Mouse (Mus musculus) retina, postnatal 7 days (tissue): ENCODE data around the gene 1700025G04Rik.

Source experiments
- DNase-seq: peaks from one replicate; pipeline ENCODE4 v3.0.0-alpha.2; 2012; ENCODE audit warnings: low read depth, low spot score

1700025G04Rik gene

DNA sequence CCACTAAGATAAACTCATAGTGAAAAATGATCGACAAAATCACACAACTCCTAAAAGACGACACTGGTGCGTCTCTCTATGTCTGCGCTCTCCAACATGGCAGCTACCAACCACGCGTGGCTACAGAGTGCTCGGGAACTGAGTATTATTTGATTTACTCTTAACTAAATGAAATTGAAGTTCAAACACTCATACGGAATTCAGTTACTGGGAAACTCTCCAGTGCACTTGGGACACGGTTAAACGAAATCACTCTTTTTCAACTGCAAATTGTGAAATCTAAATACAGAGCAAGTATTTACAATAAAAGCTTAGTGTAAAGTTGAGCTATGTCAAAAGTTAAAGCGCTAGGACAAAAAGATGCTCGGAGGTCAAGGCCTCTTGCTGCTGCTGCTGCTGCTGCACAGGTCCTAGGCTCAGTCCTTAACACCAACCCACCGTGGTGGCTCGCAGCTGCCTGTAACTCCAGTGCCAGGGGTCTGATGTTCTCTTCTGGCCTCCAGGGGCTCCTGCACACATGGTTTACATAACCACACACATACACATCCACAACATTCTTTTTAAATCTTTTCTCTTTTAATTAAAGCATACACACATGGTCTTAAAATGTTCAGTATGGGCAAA lies 13.6 kb downstream of the 1700025G04Rik start:
- no peak for DNase-seq

DNA sequence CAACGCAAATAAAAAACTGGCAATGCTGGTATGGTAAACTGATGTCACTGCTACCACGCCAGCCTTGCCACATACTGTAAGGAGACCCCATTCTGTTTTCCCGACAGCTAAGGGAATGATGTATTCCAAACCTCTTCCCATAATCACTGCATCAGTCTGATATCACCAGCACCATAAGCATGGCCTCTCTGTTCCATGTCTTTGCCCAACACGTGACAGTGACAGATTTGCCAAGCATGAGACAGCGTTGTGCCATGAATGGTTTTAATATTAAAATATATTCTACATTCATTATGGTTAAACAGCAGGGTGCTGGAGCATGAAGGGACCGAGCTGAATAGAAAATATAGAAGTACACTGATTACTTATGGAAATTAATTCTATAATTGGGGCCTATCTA lies 14.2 kb downstream of the 1700025G04Rik start:
- no peak for DNase-seq

DNA sequence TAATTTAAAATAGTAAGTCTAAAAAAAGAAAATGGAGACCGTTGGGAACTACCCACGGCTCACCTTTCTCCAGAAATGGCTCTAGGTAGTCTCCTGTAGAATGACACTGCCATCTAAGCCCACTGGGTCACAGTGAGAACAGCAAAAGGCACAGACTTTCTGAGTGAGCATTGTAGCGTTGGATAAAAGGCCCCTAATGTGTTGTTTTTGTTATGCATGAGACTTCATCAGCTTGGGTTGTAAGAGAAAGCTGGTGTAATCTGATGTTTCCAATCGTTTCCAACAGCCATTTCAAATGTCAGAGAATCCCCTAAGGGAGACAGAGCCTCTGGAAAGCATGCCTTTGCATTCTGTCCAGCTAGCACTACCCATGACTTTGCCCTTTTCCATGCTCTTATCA lies 19.5 kb downstream of the 1700025G04Rik start:
- DNase-seq = no peak

DNA sequence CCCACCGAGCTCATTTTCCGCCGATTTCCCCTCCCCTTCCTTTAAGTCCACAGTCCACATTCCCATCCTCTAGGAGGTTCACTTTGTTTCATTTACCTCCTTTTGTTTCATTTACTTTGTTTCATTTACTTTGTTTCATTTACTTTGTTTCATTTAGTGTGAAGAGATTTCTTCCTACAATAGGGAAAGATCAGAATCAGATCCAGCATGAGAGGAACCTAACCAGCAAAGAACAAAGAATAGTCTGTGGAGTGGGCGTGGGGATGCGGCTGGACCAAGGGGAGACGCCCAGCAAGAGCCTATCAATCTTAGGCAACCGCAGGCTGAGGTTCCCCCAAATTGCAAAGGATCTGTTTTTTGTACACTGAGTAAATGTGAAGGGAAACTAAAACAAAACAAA lies 20.2 kb downstream of the 1700025G04Rik start:
- no peak for DNase-seq

DNA sequence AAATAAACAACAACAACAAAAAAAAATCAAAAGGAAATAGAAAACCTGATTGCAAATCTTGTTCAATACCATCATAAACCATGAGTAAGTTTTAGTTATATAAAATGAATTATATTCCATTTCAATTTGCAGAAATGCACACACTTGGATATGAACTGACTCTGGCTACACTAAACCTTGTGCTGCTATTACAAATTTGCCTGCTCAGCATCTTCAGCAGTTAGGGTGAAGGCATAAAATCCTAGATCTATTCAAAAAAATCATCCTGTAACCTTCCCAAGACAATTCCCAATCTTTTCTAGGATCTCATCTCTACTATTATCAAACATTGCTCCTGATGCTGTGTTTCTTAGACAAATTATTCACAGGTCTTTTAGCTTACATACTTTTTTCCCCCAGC lies 22.0 kb downstream of the 1700025G04Rik start:
- no peak for DNase-seq

GRCm38 (mm10) chr1:152065527-152065926 lies 24.4 kb downstream of the 1700025G04Rik start:
- no peak for DNase-seq

DNA sequence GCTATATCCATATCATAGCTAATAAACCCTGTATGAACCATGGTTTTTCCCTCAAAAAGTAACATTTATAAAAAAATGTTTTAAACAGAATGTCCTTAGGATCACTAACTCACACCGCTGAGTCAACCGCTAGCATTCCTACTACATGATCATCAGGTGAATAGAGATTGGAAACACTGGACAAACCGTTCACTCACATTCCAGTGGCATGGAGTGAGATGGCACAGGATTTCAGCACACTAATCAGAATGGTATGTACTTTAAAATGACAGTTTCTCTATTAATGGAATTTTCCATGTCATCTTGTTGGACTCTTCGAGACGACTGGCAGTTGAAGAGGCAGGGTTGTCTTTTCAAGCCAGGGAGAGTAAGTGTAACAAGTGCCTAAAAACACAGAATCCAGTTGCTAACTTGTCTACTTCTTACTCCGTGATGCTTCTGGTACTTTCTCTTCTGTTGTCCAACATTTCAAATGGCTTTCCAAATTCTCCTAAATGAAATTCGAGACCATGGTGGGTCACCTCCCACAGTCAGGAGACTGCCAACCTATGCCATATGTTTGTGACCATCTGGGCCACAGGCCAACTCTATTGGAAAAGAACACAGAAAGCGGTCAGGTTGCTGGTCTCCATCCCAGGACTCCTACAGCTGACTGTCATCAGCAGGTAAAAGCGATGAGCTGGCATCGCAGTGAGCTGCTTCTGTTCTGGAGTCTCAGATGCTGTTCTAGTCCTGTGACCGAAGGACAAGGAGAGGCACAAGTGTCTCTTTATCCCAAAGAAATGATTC lies 26.4 kb downstream of the 1700025G04Rik start:
- no peak for DNase-seq

DNA sequence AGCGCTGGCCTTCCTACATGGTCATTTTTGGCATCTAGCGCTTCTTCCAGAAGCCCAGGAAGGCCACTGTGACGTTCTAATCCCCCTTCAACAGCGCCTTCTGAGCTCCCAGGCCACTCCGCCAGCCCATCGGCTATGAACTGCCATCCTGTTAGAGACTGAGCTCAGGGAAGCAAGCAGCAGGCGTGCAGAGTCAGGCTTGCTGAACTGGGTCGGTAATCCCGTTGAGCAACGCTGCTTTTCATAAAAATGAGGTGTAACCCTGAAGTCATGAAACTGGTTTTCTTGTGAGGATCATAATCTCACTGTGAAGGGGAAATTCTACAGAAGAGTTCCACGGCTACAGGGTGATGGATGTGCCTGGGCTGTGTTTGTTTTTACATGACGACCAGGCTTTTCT lies 28.2 kb downstream of the 1700025G04Rik start:
- no peak for DNase-seq

GRCm38 (mm10) chr1:152060265-152060664 lies 29.7 kb downstream of the 1700025G04Rik start:
- no peak for DNase-seq

DNA sequence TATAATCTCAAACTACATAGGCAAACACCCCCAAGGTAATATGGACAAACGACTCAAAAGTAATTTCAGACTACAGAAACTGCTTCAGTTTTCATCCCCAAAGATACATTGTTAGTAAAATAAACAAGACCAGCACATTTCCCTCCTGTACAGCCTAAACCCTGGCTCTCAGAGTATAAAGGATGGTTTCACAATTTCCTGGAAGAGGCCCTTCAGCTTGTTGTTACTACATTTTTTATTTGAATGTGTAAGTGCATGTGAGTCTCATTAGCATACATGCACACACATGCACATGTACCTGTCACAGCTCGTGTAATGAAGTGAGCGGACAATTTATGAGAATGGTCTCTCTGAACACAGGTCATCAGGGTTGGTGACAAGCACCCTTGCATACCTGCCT lies 31.1 kb downstream of the 1700025G04Rik start:
- DNase-seq = no peak

DNA sequence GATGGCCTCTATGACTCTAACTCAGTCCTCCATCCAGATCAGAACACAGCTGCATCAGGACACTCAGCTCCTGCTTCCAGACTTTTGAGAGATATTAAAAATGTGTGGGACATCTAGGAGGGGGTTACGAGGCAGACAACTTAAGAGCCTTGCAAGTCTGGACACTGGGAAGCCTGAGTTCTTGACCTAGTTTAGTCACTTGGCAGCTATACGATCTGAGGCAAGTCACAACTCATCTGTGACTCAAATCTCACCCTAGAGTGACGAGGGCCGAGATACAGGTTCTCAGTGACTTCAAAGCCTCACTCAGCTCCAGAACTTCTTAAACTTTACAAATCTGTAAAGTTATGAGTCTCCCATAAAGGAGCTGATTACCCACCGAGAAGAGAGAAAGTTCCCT lies 36.8 kb downstream of the 1700025G04Rik start:
- DNase-seq = no peak

DNA sequence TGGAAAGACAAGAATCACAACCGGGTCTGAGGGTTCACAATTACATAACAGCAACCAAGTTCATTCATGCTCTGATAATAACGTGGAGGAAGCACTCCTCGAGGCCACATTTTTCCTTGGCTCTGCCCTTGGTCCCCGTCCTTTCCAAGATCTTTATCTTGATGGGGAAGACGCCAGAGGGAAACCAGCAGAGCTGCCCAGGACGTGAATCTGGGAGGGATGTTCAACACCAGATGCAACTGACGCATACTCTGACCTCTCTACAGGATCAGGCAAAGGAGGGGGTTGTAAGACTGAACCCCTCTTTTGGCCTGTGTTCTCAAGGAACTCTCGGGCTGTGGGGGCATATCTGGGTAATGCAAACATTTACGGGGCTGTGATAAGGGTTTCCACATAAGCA lies 38.1 kb downstream of the 1700025G04Rik start:
- DNase-seq = no peak

- no peak for DNase-seq
Observed at GRCm38 (mm10) chr1:152050037-152050436, 39.9 kb downstream of the 1700025G04Rik start.

DNA sequence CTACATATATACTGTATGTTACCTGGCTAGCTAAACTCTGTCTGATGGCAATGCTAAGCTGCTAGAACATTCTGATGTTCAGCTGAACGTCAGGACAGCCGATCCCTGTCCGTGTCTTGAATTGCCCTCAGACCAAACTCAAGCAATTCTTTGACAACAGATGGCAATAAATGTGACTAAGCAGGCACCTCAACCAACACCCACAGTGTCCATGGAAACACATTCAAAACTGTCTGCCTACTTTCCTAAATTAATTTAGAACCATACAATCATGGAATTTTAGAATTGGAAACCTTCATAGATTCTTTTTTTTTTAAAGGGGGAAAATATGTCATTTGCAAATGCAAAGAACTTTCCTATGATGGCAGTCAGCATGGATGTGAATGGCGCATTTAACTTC lies 41.6 kb downstream of the 1700025G04Rik start:
- DNase-seq = no peak

DNA sequence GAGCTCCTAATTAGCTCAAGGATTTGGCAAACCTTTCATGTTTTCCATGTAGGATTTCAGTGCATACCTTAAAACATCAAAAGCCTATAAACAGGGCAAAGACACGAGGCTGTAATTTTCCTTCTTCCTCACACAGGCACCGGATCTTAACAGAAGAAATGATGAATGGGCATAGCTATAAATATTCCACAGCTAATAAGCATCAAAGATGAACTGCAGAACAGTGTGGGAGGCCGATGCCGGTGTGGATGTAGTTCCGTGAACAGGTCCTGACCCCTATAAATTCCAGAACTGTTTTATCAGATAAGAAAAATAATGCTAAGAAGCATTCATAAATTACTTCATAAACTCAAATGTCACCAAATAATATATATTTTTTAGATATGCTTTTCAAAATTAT lies 42.5 kb downstream of the 1700025G04Rik start:
- no peak for DNase-seq

- no peak for DNase-seq
Observed at GRCm38 (mm10) chr1:152043453-152043852, 46.5 kb downstream of the 1700025G04Rik start.

DNA sequence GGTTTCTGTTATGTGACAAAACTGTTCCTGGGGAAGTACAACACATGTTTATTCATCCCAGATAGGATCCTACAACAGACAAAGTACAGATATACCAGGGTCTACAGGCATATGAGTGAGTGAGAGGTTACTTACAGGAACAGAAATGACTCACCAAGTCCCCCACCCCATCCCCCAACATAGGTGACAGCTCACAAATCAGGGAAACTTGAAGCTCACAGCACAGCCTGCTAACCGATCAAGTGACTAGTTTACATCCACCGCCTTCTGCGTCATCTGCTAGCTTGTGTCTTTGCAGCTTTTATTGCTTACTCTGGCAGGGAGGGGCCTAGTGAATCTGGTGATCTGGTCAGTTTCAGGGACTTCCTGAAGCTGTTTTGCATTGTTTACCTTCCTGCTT lies 47.5 kb downstream of the 1700025G04Rik start:
- no peak for DNase-seq

DNA sequence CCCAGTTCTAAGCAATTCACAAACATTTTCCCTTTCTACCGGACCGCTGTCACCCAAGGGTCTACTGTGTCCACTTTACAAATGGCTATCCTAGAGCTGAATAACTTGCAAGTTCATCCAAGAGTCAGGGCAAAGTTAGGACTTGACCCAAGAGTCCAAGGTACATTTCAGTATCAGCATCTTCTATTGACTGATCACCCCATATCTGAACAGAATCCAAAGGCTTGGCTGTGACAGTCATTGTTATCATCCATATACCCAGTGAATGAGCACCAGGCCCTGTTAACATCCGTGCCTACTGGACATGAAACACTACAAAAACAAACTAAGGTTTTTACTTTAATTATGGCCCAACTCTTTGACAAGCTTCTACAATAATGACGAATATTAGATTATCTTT lies 48.9 kb downstream of the 1700025G04Rik start:
- DNase-seq = no peak

- no peak for DNase-seq
Observed at GRCm38 (mm10) chr1:152040053-152040452, 49.9 kb downstream of the 1700025G04Rik start.

- DNase-seq = no peak
Observed at GRCm38 (mm10) chr1:152039588-152039987, 50.3 kb downstream of the 1700025G04Rik start.

DNA sequence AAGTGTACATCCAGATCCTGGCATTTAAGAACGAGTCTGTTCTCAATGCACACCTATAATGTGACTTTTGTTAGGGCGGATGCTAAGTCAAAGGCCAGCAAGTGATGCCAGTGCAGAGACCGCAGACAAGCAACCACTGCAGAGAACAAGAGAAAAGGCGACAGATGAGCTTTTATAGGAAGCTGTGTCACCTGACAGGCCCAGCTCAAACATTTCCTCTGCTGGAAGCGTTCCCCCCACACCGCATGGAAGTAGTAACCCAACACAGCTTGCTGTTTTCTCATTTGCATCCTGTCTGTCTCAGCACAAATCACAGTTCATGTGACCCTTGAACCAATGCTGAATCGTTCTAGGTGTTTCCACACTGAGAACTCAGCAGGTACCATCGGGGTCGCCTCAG lies 51.8 kb downstream of the 1700025G04Rik start:
- DNase-seq = no peak

DNA sequence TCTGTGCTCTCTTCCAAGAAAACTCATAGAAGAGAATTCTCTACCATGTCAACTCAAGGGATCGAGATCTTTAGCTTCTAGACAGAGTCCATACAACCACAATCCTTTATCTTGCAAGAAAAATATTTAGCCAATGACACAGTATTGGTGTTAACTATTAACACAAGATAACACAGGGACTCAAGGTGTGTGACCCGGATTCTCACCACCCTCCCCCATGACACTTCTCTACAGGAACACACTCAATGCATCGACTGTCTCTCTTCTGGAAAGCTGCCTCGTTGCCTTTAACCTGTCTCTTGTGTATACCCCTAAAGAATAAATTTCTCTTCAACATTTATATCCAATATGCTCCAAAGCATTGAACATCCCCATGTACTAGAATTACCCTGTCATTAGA lies 52.3 kb downstream of the 1700025G04Rik start:
- no peak for DNase-seq

GRCm38 (mm10) chr1:152034766-152035165 lies 55.2 kb downstream of the 1700025G04Rik start:
- no peak for DNase-seq
